Mouse (Mus musculus) G1E (cell line): ENCODE results near the gene Cplx3. TPM values are rescaled to one million over a fixed set of nuclear protein-coding genes. Genes with fewer than 3 reads are reported as not detected.

Experiments used
- ATAC-seq: 2 replicates; pipeline ENCODE4 v1.8.0; 2016; ENCODE audit warnings: mild to moderate bottlenecking; ENCODE audit not compliant: insufficient number of reproducible peaks, poor library complexity, low FRiP score, severe bottlenecking; ENCODE audit errors: extremely low read depth
- DNase-seq: peaks from one replicate; pipeline ENCODE4 v3.0.0; 2012; ENCODE audit warnings: low spot score
- H3K27me3 ChIP-seq: 2 replicates; pipeline ENCODE4 v1.6.1; 2012; ENCODE audit warnings: mild to moderate bottlenecking, low read length, inconsistent platforms; ENCODE audit not compliant: insufficient read depth
- H3K36me3 ChIP-seq: replicated peaks from 2 replicates; pipeline ENCODE3; 2012; ENCODE audit warnings: mild to moderate bottlenecking, inconsistent platforms
- H3K4me1 ChIP-seq: 2 replicates; pipeline ENCODE4 v1.6.1; 2012; ENCODE audit warnings: low read depth, low read length, inconsistent platforms, mixed read lengths; ENCODE audit not compliant: insufficient read depth
- H3K4me3 ChIP-seq: 2 replicates; pipeline ENCODE4 v1.5.1; 2012; ENCODE audit warnings: low read depth, mild to moderate bottlenecking, inconsistent platforms, low read length, moderate library complexity, mixed read lengths
- H3K9me3 ChIP-seq: replicated peaks from 2 replicates; pipeline ENCODE4 v1.6.1; 2012; ENCODE audit warnings: inconsistent platforms
- CTCF ChIP-seq: IDR thresholded peaks from 2 replicates; pipeline ENCODE4 v1.5.1; 2012; ENCODE audit warnings: low read depth, low read length, inconsistent platforms, mixed read lengths
- GATA1 ChIP-seq: IDR thresholded peaks from 2 replicates; pipeline ENCODE4 v1.6.1; 2012; ENCODE audit warnings: borderline replicate concordance, low read length, inconsistent platforms, mixed read lengths
- GATA2 ChIP-seq: IDR thresholded peaks from 2 replicates; pipeline ENCODE4 v1.6.1; 2012; ENCODE audit warnings: low read depth, low read length, inconsistent platforms, borderline replicate concordance
- POLR2AphosphoS5 ChIP-seq: IDR thresholded peaks from 2 replicates; pipeline ENCODE4 v1.6.1; 2012; ENCODE audit warnings: low read depth, low read length, inconsistent platforms; ENCODE audit not compliant: insufficient replicate concordance
- TAL1 ChIP-seq: conservative IDR thresholded peaks from 2 replicates; pipeline ENCODE4 v1.6.1; 2012; ENCODE audit warnings: low read depth, low read length, inconsistent platforms, mixed read lengths
- polyA plus RNA-seq: library from polyadenylated mRNA; stranded (reverse); fragments of >175 nt; gene quantifications from 2 replicates; pipeline ENCODE4 v1.2.3, GENCODE M21; 2012
- total RNA-seq, 2 experiments: library from RNA; stranded (forward) in 1 of 2; stranded (reverse) in 1 of 2; fragments of 200-1000 nt in 1 of 2; fragments of >200 nt in 1 of 2; fragmentation: Nextera tagmentation in 1 of 2; gene quantifications; 2 replicates each; pipeline ENCODE4 v1.2.3; 2014 to 2017

Gene Cplx3
- total and polyA plus RNA-seq, 3 experiments, result 0.11 TPM; not detected in 2

DNA sequence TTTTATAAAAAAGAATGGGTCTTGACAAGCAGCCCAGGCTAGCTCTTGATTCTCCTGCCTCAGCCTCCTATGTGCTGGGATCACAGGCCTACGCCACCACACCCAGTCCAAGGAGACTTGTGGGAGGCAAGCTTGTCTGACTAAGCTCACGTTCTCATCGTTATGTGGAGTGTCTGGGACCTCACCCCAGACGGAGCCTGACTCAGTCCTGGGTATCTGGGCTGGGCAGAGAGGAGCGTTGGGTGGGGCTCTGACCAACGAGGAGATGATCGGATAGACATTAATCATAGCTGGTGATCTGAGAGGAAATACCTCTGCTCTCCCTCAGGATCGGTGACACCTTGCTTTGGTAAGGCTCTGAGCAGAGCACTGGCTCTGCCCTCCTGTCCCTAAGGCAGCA lies 12.8 kb upstream of the Cplx3 start:
- no peaks in the 10 kb centered on the region for H3K9me3 ChIP-seq
- H3K4me1 ChIP-seq, result peaks cover 7% of the 10 kb centered on the region
- no peak for TF ChIP-seq POLR2AphosphoS5
- TF ChIP-seq GATA1, result no peak
- H3K36me3 ChIP-seq, result peaks cover 2% of the 10 kb centered on the region
- DNase-seq, result no peak
- no peak overlapping the region for H3K4me3 ChIP-seq
- ATAC-seq, result no peak
- H3K27me3 ChIP-seq, result peaks cover 38% of the 10 kb centered on the region

- TF ChIP-seq GATA2 (no peak), GATA1 (no peak), CTCF (no peak), TAL1 (no peak), POLR2AphosphoS5 (no peak)
Measured at GRCm38 (mm10) chr9:57617556-57618169, 11.6 kb upstream of the Cplx3 start.

DNA sequence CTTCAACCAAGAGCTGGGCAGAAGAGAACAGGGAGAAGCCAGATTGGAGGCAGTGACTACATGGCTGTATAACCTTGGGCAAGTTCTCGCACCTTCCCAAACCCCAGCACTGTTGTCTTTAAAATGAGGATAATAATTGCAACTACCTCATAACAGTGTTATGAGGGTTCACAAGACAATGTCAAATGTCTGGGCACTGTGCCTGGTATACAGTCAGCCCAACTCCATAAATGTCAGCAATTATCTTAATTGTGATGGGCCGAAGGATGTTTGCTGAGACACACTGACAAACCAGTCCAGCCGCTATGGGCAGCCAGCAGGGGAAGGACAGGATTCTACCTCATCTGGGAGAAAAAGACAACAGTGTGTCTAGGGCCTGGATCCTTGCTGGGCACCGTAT lies 8.7 kb upstream of the Cplx3 start:
- H3K4me3 ChIP-seq, result no peak overlapping the region
- no peak for ATAC-seq
- H3K9me3 ChIP-seq, result no peaks in the 10 kb centered on the region
- H3K27me3 ChIP-seq, result peaks cover 74% of the 10 kb centered on the region
- no peaks in the 10 kb centered on the region for H3K36me3 ChIP-seq
- DNase-seq, result no peak
- H3K4me1 ChIP-seq, result peaks cover 2% of the 10 kb centered on the region; the same call in 1 of the 2 replicates
- no peak for TF ChIP-seq POLR2AphosphoS5
- no peak for TF ChIP-seq GATA1
- no peak for TF ChIP-seq CTCF
- no peak for TF ChIP-seq TAL1
- TF ChIP-seq GATA2, result no peak

More at GRCm38 (mm10) chr9:57617556-57618169, 11.6 kb upstream of the Cplx3 start:
- H3K9me3 ChIP-seq, result no peaks in the 10 kb centered on the region
- peaks cover 50% of the 10 kb centered on the region for H3K27me3 ChIP-seq
- ATAC-seq (no peak), DNase-seq (no peak)
- no peaks in the 10 kb centered on the region for H3K36me3 ChIP-seq
- no peak overlapping the region for H3K4me3 ChIP-seq
- peaks cover 2% of the 10 kb centered on the region; the same call in 1 of the 2 replicates for H3K4me1 ChIP-seq

- no peak for ATAC-seq
Measured at GRCm38 (mm10) chr9:57613975-57614374, 7.9 kb upstream of the Cplx3 start.

DNA sequence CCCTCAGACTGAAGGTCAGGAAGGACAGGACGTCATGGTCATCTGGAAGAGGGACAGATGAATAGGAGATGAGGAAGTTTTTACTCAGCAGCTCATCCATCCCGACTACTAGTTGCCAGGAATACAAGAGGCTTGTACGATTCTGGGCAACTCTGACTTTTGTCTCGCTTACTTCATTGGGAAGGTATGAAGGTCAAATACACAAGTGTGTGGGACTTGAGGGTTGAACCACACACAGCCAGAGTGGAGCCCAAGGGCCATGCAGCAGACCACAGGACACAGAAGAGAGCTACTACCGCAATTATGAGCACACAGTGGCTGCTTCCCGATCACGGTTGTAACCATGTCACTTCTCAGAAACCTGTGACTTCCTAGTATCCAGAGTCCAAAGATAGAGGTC lies 6.5 kb upstream of the Cplx3 start:
- Histone ChIP-seq H3K27me3 (peaks cover 84% of the 10 kb centered on the region), H3K4me3 (no peak overlapping the region), H3K36me3 (no peaks in the 10 kb centered on the region), H3K4me1 (no peaks in the 10 kb centered on the region), H3K9me3 (no peaks in the 10 kb centered on the region)
- ATAC-seq (no peak), DNase-seq (no peak)
- no peak for TF ChIP-seq TAL1
- no peak for TF ChIP-seq GATA2
- TF ChIP-seq CTCF, result no peak
- TF ChIP-seq GATA1, result no peak
- TF ChIP-seq POLR2AphosphoS5, result no peak

More at GRCm38 (mm10) chr9:57613975-57614374, 7.9 kb upstream of the Cplx3 start:
- Histone ChIP-seq H3K4me3 (no peak overlapping the region), H3K4me1 (peaks cover under 1% of the 10 kb centered on the region; the same call in 1 of the 2 replicates), H3K27me3 (peaks cover 77% of the 10 kb centered on the region), H3K36me3 (no peaks in the 10 kb centered on the region), H3K9me3 (no peaks in the 10 kb centered on the region)
- TF ChIP-seq GATA1, result no peak
- TF ChIP-seq GATA2, result no peak
- no peak for TF ChIP-seq TAL1
- no peak for TF ChIP-seq CTCF
- TF ChIP-seq POLR2AphosphoS5, result no peak
- DNase-seq, result no peak

- no peak for DNase-seq
- H3K27me3 ChIP-seq, result peaks cover 84% of the 10 kb centered on the region
- no peaks in the 10 kb centered on the region for H3K36me3 ChIP-seq
- no peak overlapping the region for H3K4me3 ChIP-seq
- no peak for ATAC-seq
- TF ChIP-seq CTCF (no peak), POLR2AphosphoS5 (no peak), GATA1 (no peak), GATA2 (no peak), TAL1 (no peak)
- H3K9me3 ChIP-seq, result no peaks in the 10 kb centered on the region
- no peaks in the 10 kb centered on the region for H3K4me1 ChIP-seq
Measured at GRCm38 (mm10) chr9:57610359-57610826, 4.3 kb upstream of the Cplx3 start.
